Mouse (Mus musculus) G1E (cell line): ENCODE results near the gene Polq. TPM values are rescaled to one million over a fixed set of nuclear protein-coding genes. Genes with fewer than 3 reads are reported as not detected.
"Not testable (repeated sequence)": the region's sequence is repeated elsewhere in the genome, so short reads cannot be mapped to it uniquely, and the experiment has no call there.

Source experiments
- ATAC-seq: 2 replicates; pipeline ENCODE4 v1.8.0; 2016; ENCODE audit warnings: mild to moderate bottlenecking; ENCODE audit not compliant: insufficient number of reproducible peaks, poor library complexity, low FRiP score, severe bottlenecking; ENCODE audit errors: extremely low read depth
- DNase-seq: peaks from one replicate; pipeline ENCODE4 v3.0.0; 2012; ENCODE audit warnings: low spot score
- H3K27me3 ChIP-seq: 2 replicates; pipeline ENCODE4 v1.6.1; 2012; ENCODE audit warnings: mild to moderate bottlenecking, low read length, inconsistent platforms; ENCODE audit not compliant: insufficient read depth
- H3K36me3 ChIP-seq: replicated peaks from 2 replicates; pipeline ENCODE3; 2012; ENCODE audit warnings: mild to moderate bottlenecking, inconsistent platforms
- H3K4me1 ChIP-seq: 2 replicates; pipeline ENCODE4 v1.6.1; 2012; ENCODE audit warnings: low read depth, low read length, inconsistent platforms, mixed read lengths; ENCODE audit not compliant: insufficient read depth
- H3K4me3 ChIP-seq: 2 replicates; pipeline ENCODE4 v1.5.1; 2012; ENCODE audit warnings: low read depth, mild to moderate bottlenecking, inconsistent platforms, low read length, moderate library complexity, mixed read lengths
- H3K9me3 ChIP-seq: replicated peaks from 2 replicates; pipeline ENCODE4 v1.6.1; 2012; ENCODE audit warnings: inconsistent platforms
- CTCF ChIP-seq: IDR thresholded peaks from 2 replicates; pipeline ENCODE4 v1.5.1; 2012; ENCODE audit warnings: low read depth, low read length, inconsistent platforms, mixed read lengths
- GATA1 ChIP-seq: IDR thresholded peaks from 2 replicates; pipeline ENCODE4 v1.6.1; 2012; ENCODE audit warnings: borderline replicate concordance, low read length, inconsistent platforms, mixed read lengths
- GATA2 ChIP-seq: IDR thresholded peaks from 2 replicates; pipeline ENCODE4 v1.6.1; 2012; ENCODE audit warnings: low read depth, low read length, inconsistent platforms, borderline replicate concordance
- POLR2AphosphoS5 ChIP-seq: IDR thresholded peaks from 2 replicates; pipeline ENCODE4 v1.6.1; 2012; ENCODE audit warnings: low read depth, low read length, inconsistent platforms; ENCODE audit not compliant: insufficient replicate concordance
- TAL1 ChIP-seq: conservative IDR thresholded peaks from 2 replicates; pipeline ENCODE4 v1.6.1; 2012; ENCODE audit warnings: low read depth, low read length, inconsistent platforms, mixed read lengths
- polyA plus RNA-seq: library from polyadenylated mRNA; stranded (reverse); fragments of >175 nt; gene quantifications from 2 replicates; pipeline ENCODE4 v1.2.3, GENCODE M21; 2012
- total RNA-seq, 2 experiments: library from RNA; stranded (forward) in 1 of 2; stranded (reverse) in 1 of 2; fragments of 200-1000 nt in 1 of 2; fragments of >200 nt in 1 of 2; fragmentation: Nextera tagmentation in 1 of 2; gene quantifications; 2 replicates each; pipeline ENCODE4 v1.2.3; 2014 to 2017

The Polq gene
- total and polyA plus RNA-seq, 3 experiments: 4.2 to 42.1 (median 26.9) TPM

- H3K27me3 ChIP-seq: no peaks in the 10 kb centered on the region
These were observed 49.7 kb downstream of the Polq start for GRCm38 (mm10) chr16:37061261-37061660.

GRCm38 (mm10) chr16:37072354-37072753 lies 60.8 kb downstream of the Polq start:
- peak; percentile 10 for DNase-seq
- no peaks in the 10 kb centered on the region for H3K27me3 ChIP-seq
- peak; percentile 70 for ATAC-seq
- peaks cover 13% of the 10 kb centered on the region for H3K4me1 ChIP-seq
- no peaks in the 10 kb centered on the region for H3K9me3 ChIP-seq
- no peak overlapping the region for H3K4me3 ChIP-seq
- TF ChIP-seq POLR2AphosphoS5 (no peak), CTCF (no peak), GATA1 (no peak), GATA2 (no peak), TAL1 (no peak)
- peaks cover 61% of the 10 kb centered on the region for H3K36me3 ChIP-seq

More at GRCm38 (mm10) chr16:37061261-37061660, 49.7 kb downstream of the Polq start:
- TF ChIP-seq POLR2AphosphoS5 (no peak), TAL1 (no peak), GATA1 (no peak), CTCF (no peak), GATA2 (no peak)
- DNase-seq (no peak), ATAC-seq (no peak)
- no peaks in the 10 kb centered on the region for H3K4me1 ChIP-seq
- H3K36me3 ChIP-seq: peaks cover 72% of the 10 kb centered on the region
- no peak overlapping the region for H3K4me3 ChIP-seq
- peaks cover 20% of the 10 kb centered on the region for H3K9me3 ChIP-seq

- Histone ChIP-seq H3K4me1 (no peaks in the 10 kb centered on the region), H3K9me3 (peaks cover 7% of the 10 kb centered on the region), H3K27me3 (no peaks in the 10 kb centered on the region), H3K4me3 (no peak overlapping the region), H3K36me3 (peaks cover 85% of the 10 kb centered on the region)
- DNase-seq: no peak
- TF ChIP-seq POLR2AphosphoS5 (no peak), CTCF (no peak), TAL1 (no peak), GATA1 (no peak), GATA2 (no peak)
- ATAC-seq: no peak
These were observed 78.1 kb downstream of the Polq start for GRCm38 (mm10) chr16:37089648-37090047.

DNA sequence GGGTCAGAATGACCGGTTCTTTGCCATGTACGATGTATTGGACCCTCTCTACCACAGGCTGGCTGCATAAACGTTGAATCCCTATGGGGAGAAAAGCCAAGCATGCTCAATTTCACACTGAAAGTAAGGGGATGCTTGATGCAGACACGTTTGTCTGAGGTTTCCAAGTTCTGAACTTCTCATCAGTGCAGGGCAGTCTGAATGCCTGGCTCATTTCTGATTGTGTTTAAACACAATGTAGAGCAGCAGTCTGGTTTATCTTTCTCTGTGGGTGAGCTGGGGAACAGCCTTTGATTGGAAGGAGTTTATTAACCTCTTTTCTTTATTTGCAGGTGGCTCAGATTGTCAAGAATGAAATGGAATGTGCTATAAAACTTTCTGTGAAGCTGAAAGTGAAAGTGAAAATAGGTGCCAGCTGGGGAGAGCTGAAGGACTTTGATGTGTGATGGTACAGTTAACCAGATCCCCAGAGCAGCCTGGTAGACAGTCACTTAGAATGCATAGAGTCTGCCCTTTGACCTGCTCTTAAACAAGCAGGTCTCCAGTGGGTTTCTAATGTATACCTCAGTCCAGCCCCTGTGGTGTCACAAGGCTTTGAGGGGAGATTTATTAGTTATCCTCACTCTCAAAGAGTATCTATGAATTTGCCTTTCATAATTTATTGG lies 82.7 kb downstream of the Polq start:
- no peaks in the 10 kb centered on the region for H3K4me1 ChIP-seq
- H3K9me3 ChIP-seq: no peaks in the 10 kb centered on the region
- no peaks in the 10 kb centered on the region for H3K27me3 ChIP-seq
- ATAC-seq (no peak), DNase-seq (no peak)
- H3K36me3 ChIP-seq: peaks cover 65% of the 10 kb centered on the region
- TF ChIP-seq GATA1 (no peak), GATA2 (no peak)
- H3K4me3 ChIP-seq: no peak overlapping the region

GRCm38 (mm10) chr16:37108763-37109162 lies 97.2 kb downstream of the Polq start:
- H3K36me3 ChIP-seq: no peaks in the 10 kb centered on the region
- ATAC-seq (no peak), DNase-seq (no peak)
- no peaks in the 10 kb centered on the region for H3K4me1 ChIP-seq
- H3K9me3 ChIP-seq: no peaks in the 10 kb centered on the region
- TF ChIP-seq POLR2AphosphoS5 (no peak), GATA2 (no peak), GATA1 (no peak), CTCF (no peak)
- H3K4me3 ChIP-seq: no peak overlapping the region
- peaks cover 5% of the 10 kb centered on the region; the same call in 1 of the 2 replicates for H3K27me3 ChIP-seq

DNA sequence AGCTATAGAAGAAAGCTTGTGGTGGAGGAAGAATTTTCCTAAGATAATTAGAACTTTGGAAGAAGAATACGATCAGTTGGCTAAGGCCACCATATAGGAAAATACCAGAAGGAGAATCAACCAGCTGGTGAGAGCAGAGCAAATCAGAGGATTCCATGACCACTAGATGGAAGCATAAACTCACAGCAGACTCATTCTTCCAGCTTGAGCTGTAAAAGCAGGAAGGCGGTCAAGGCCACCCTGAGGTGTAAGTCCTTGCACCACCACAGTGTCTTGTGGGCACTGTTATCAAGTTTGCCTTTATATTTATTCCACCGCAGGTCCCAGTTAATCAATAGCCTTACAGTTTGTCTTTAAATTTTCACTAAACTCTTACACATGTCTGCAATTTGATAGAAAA lies 97.7 kb downstream of the Polq start:
- ATAC-seq: no peak
- no peak overlapping the region for H3K4me3 ChIP-seq
- DNase-seq: no peak
- no peaks in the 10 kb centered on the region for H3K9me3 ChIP-seq
- H3K36me3 ChIP-seq: no peaks in the 10 kb centered on the region
- H3K27me3 ChIP-seq: peaks cover 5% of the 10 kb centered on the region; the same call in 1 of the 2 replicates
- no peaks in the 10 kb centered on the region for H3K4me1 ChIP-seq
- TF ChIP-seq POLR2AphosphoS5 (no peak), CTCF (no peak), TAL1 (no peak), GATA2 (no peak), GATA1 (no peak)

DNA sequence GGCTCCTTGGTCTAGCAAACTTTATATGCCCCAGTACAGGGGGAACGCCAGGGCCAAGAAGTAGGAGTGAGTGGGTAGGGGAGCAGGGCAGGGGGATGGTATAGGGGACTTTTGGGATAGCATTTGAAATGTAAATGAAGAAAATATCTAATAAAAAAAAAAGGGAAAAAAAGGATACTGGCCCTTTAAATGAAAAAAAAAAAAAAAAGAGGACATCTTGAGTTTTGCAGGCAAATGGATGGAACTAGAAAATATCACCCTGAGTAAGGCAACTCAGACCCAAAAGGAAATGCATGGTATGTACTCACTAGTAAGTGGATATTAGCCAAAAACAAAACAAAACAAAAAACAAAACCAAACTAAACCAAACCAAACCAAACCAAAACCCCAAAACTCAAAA lies 113.6 kb downstream of the Polq start:
- not testable (repeated sequence) for ATAC-seq, H3K36me3 ChIP-seq, H3K27me3 ChIP-seq, DNase-seq, H3K4me3 ChIP-seq, H3K4me1 ChIP-seq, H3K9me3 ChIP-seq

Other genes starting within 250 kb of the Polq start
- 141 and 144 TPM in 2 replicates for gene Slc15a2, start 226.8 kb upstream of the Polq start, total RNA-seq (2014; fragmentation: Nextera tagmentation)
- gene Slc15a2, start 226.8 kb upstream of the Polq start, total RNA-seq (2017): 98.9 and 111 TPM in 2 replicates
- 1.2 and 1.6 TPM in 2 replicates for gene Slc15a2, start 226.8 kb upstream of the Polq start, polyA plus RNA-seq
- gene Iqcb1, start 183.4 kb upstream of the Polq start, total RNA-seq (2014; fragmentation: Nextera tagmentation): 27.7 and 28.0 TPM in 2 replicates
- 17.3 and 19.0 TPM in 2 replicates for gene Iqcb1, start 183.4 kb upstream of the Polq start, total RNA-seq (2017)
- gene Iqcb1, start 183.4 kb upstream of the Polq start, polyA plus RNA-seq: 1.9 and 2.9 TPM in 2 replicates
- 1.8 and 2.4 TPM in 2 replicates for gene Eaf2, start 136.8 kb upstream of the Polq start, total RNA-seq (2014; fragmentation: Nextera tagmentation)
- gene Eaf2, start 136.8 kb upstream of the Polq start, total RNA-seq (2017): 1.4 and 2.1 TPM in 2 replicates
- 0.47 and 0.68 TPM in 2 replicates for gene Eaf2, start 136.8 kb upstream of the Polq start, polyA plus RNA-seq
- 30.0 and 31.9 TPM in 2 replicates for gene Golgb1, start 136.6 kb upstream of the Polq start, total RNA-seq (2014; fragmentation: Nextera tagmentation)
- 33.9 and 39.3 TPM in 2 replicates for gene Golgb1, start 136.6 kb upstream of the Polq start, total RNA-seq (2017)
- 11.0 and 12.1 TPM in 2 replicates for gene Golgb1, start 136.6 kb upstream of the Polq start, polyA plus RNA-seq
- 6.6 and 11.9 TPM in 2 replicates for gene Hcls1, start 76.8 kb upstream of the Polq start, total RNA-seq (2014; fragmentation: Nextera tagmentation)
- 70.6 and 72.8 TPM in 2 replicates for gene Hcls1, start 76.8 kb upstream of the Polq start, total RNA-seq (2017)
- 41.2 and 50.4 TPM in 2 replicates for gene Hcls1, start 76.8 kb upstream of the Polq start, polyA plus RNA-seq
- gene Fbxo40, start 21.3 kb upstream of the Polq start, total RNA-seq (2014; fragmentation: Nextera tagmentation): not detected in 2 replicates
- 0.11 and 0.76 TPM in 2 replicates for gene Fbxo40, start 21.3 kb upstream of the Polq start, total RNA-seq (2017)
- not detected in 2 replicates for gene Fbxo40, start 21.3 kb upstream of the Polq start, polyA plus RNA-seq